Mouse (Mus musculus): ENCODE measurements around the gene Elf2. TPM values are rescaled to one million over a fixed set of nuclear protein-coding genes. Genes with fewer than 3 reads are reported as not detected.
A peak's percentile ranks its signal among the peaks of the same experiment; 100 is the strongest.

Elf2 gene
- total and polyA plus RNA-seq, 3 experiments: 38.0 to 53.3 (median 46.5) TPM

GRCm38 (mm10) chr3:51353325-51354033 lies 13.0 kb upstream of the Elf2 start:
- TF ChIP-seq E2F4 (IDR thresholded peaks at IDR 0.05; ENCODE audit: borderline replicate concordance, low read depth, low read length) (no peak), MYC (IDR thresholded peaks at IDR 0.05; ENCODE audit: low read depth, low read length) (no peak), ZC3H11A (IDR thresholded peaks at IDR 0.05; ENCODE audit: low read depth, low read length) (peak; percentile 92), GATA1 (IDR thresholded peaks at IDR 0.05; ENCODE audit: low read depth, low read length) (no peak), RAD21 (IDR thresholded peaks at IDR 0.05; ENCODE audit: low read depth, low read length) (peak; percentile 90), SIN3A (IDR thresholded peaks at IDR 0.05; ENCODE audit: low read length) (peak; percentile 42; the same call in 1 of the 2 replicates), SMC3 (IDR thresholded peaks at IDR 0.05; ENCODE audit: low read depth, low read length) (peak; percentile 90), MXI1 (IDR thresholded peaks at IDR 0.05; ENCODE audit: low read depth, low read length) (0 out of 2 replicates have a peak, but pooled peaks have one; percentile 5), ZNF384 (IDR thresholded peaks at IDR 0.05; ENCODE audit: low read depth, low read length) (peak; percentile 79), BHLHE40 (IDR thresholded peaks at IDR 0.05; ENCODE audit: borderline replicate concordance, low read depth, low read length) (no peak), TBP (IDR thresholded peaks at IDR 0.05; ENCODE audit: low read depth, low read length) (0 out of 2 replicates have a peak, but pooled peaks have one; percentile 31), CTCF (IDR thresholded peaks at IDR 0.05 in 2 of 3, conservative IDR thresholded peaks at IDR 0.05 in 1 of 3; ENCODE audit: control insufficient read depth in 1 of 3, insufficient read depth in 1 of 3, low read depth in 2 of 3, low read length in 3 of 3, poor library complexity in 1 of 3, severe bottlenecking in 1 of 3) (peak; percentile 69 to 85 (median 79)), MEF2A (IDR thresholded peaks at IDR 0.05; ENCODE audit: extremely low read depth, insufficient replicate concordance, low read depth, low read length, poor library complexity, severe bottlenecking) (no peak)
- peak; percentile 83 for DNase-seq (ENCODE audit: low read depth, low spot score)

DNA sequence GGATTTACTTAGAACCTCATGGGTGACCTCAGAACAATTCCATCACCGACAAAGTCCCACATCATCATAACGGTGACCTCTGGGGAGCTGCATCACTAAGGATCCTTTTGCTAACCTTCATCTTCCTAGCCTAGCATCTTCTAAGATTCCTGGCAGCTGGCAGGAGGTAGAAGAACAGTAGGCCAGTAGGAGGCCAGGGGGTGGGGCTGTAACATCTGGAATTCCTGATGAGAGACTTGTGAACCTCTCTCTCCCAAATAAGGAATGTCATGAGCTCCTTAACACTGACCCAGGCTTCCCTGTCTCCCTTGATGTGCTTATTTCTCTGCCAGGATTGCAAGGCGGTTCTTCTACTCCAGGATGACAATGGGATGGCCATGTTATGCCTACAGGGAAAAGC lies 10.3 kb upstream of the Elf2 start:
- Histone ChIP-seq H3K36me3 (ENCODE audit: control insufficient read depth in 1 of 2, insufficient read depth in 2 of 2, low read length in 2 of 2) (peaks cover 0 to 8% of the 10 kb centered on the region in 2 experiments; a peak in 2 of 4 replicates), H3K27me3 (ENCODE audit: control insufficient read depth in 1 of 2, insufficient read depth in 2 of 2, low read length in 2 of 2) (no peaks in the 10 kb centered on the region), H3K79me2 (ENCODE audit: control insufficient read depth, insufficient read depth, low read length, poor library complexity) (no peaks in the 10 kb centered on the region), H3K9ac (ENCODE audit: control insufficient read depth, low read depth, low read length, poor library complexity, severe bottlenecking) (no peak overlapping the region), H3K9me3 (replicated peaks; ENCODE audit: insufficient read depth, low read length) (no peaks in the 10 kb centered on the region), H3K27ac (ENCODE audit: control insufficient read depth, low read depth, low read length) (no peak overlapping the region), H3K4me3 (ENCODE audit: control insufficient read depth in 1 of 2, insufficient read depth in 1 of 2, low read depth in 2 of 2, low read length in 2 of 2) (no peak overlapping the region), H3K4me1 (ENCODE audit: control insufficient read depth in 1 of 2, insufficient read depth in 2 of 2, low read length in 2 of 2) (peaks cover 5 to 12% of the 10 kb centered on the region in 2 experiments; a peak in 3 of 4 replicates)
- TF ChIP-seq ETS1 (IDR thresholded peaks at IDR 0.05; ENCODE audit: low read depth, low read length): no peak
- no peak for TF ChIP-seq HCFC1 (IDR thresholded peaks at IDR 0.05; ENCODE audit: low read depth, low read length)
- TF ChIP-seq BHLHE40 (IDR thresholded peaks at IDR 0.05; ENCODE audit: borderline replicate concordance, low read depth, low read length): no peak
- no peak for TF ChIP-seq MYB (IDR thresholded peaks at IDR 0.05; ENCODE audit: low read depth, low read length)
- DNase-seq (ENCODE audit: low read depth, low spot score): no peak

More at GRCm38 (mm10) chr3:51353325-51354033, 13.0 kb upstream of the Elf2 start:
- Histone ChIP-seq H3K9ac (ENCODE audit: control insufficient read depth, low read depth, low read length, poor library complexity, severe bottlenecking) (no peak overlapping the region), H3K27ac (ENCODE audit: control insufficient read depth, low read depth, low read length) (no peak overlapping the region), H3K27me3 (ENCODE audit: control insufficient read depth in 1 of 2, insufficient read depth in 2 of 2, low read length in 2 of 2) (no peaks in the 10 kb centered on the region), H3K79me2 (ENCODE audit: control insufficient read depth, insufficient read depth, low read length, poor library complexity) (no peaks in the 10 kb centered on the region), H3K4me1 (ENCODE audit: control insufficient read depth in 1 of 2, insufficient read depth in 2 of 2, low read length in 2 of 2) (peaks cover 2 to 12% of the 10 kb centered on the region in 2 experiments; a peak in 3 of 4 replicates), H3K9me3 (replicated peaks; ENCODE audit: insufficient read depth, low read length) (no peaks in the 10 kb centered on the region), H3K36me3 (ENCODE audit: control insufficient read depth in 1 of 2, insufficient read depth in 2 of 2, low read length in 2 of 2) (peaks cover 0 to 7% of the 10 kb centered on the region in 2 experiments; a peak in 2 of 4 replicates), H3K4me3 (ENCODE audit: control insufficient read depth in 1 of 2, insufficient read depth in 1 of 2, low read depth in 2 of 2, low read length in 2 of 2) (no peak overlapping the region)
